Comparison of ENCODE assay signal across 9 mouse cellular contexts in genomic region chr19:33224181-33225001, GRCm38 (mm10).
DNase-seq lines count a peak whose midpoint lies in the region; ATAC-seq and TF ChIP-seq lines count a peak whose summit lies in the region.
"Had no signal": no experiment of that assay in that cellular context is flagged by ENCODE, and none has a peak within 500 bp of the region (broad histone marks: within the 10 kb centered on the region; RNA-seq: fewer than 3 reads in every experiment).

No protein-coding gene starts in this region.

- TF ChIP-seq POLR2A in cerebellum, adult 2 months (IDR thresholded peaks at IDR 0.05; ENCODE audit: borderline replicate concordance, insufficient read depth, low read length): peak; percentile 75; the same call in 1 of the 2 replicates
- TF ChIP-seq POLR2A in limb, embryonic 14.5 days (IDR thresholded peaks at IDR 0.05; ENCODE audit: borderline replicate concordance, extremely low read depth, insufficient read depth, insufficient read length): no peak
- no peak for TF ChIP-seq POLR2A in olfactory bulb, adult 2 months (IDR thresholded peaks at IDR 0.05; ENCODE audit: insufficient read depth, low read depth, low read length)

- H3K4me2 ChIP-seq in intestine, embryonic 16.5 days (ENCODE audit: low read depth, low read length): no peak overlapping the region
- no peak overlapping the region for H3K4me2 ChIP-seq in intestine, embryonic 15.5 days (replicated peaks)
- peak overlapping the region; percentile 39 for H3K4me2 ChIP-seq in forebrain, postnatal 0 days (ENCODE audit: low read depth)
- H3K4me2 ChIP-seq in kidney, embryonic 14.5 days (replicated peaks; ENCODE audit: low read depth, low read length): no peak overlapping the region
- H3K4me2 ChIP-seq in limb, embryonic 14.5 days (replicated peaks; ENCODE audit: low read depth, low read length, severe bottlenecking): 0 out of 2 replicates have a peak overlapping the region, but pooled peaks have one; percentile 11
- H3K4me2 ChIP-seq: liver, embryonic 15.5 days had no signal

- H3K36me3 ChIP-seq in intestine, embryonic 16.5 days (ENCODE audit: control insufficient read depth, insufficient read depth, low read length): no peaks in the 10 kb centered on the region
- no peaks in the 10 kb centered on the region for H3K36me3 ChIP-seq in intestine, embryonic 15.5 days
- H3K36me3 ChIP-seq in forebrain, postnatal 0 days (ENCODE audit: insufficient read depth): no peaks in the 10 kb centered on the region
- no peaks in the 10 kb centered on the region for H3K36me3 ChIP-seq in kidney, embryonic 14.5 days (ENCODE audit: control insufficient read depth, insufficient read depth, low read length)
- no peaks in the 10 kb centered on the region for H3K36me3 ChIP-seq in limb, embryonic 14.5 days (ENCODE audit: control insufficient read depth, insufficient read depth, low read length)
- H3K36me3 ChIP-seq: liver, embryonic 15.5 days had no signal

- no peak for TF ChIP-seq CTCF in cerebellum, adult 2 months (IDR thresholded peaks at IDR 0.05; ENCODE audit: borderline replicate concordance, insufficient read depth, low read depth, low read length)
- no peak for TF ChIP-seq CTCF in forebrain, postnatal 0 days (IDR thresholded peaks at IDR 0.05; ENCODE audit: low read depth)
- no peak for TF ChIP-seq CTCF in olfactory bulb, adult 2 months (IDR thresholded peaks at IDR 0.05; ENCODE audit: insufficient read depth, low read depth, low read length)

- peaks cover 21% of the 10 kb centered on the region for H3K4me1 ChIP-seq in intestine, embryonic 16.5 days (ENCODE audit: control insufficient read depth, insufficient read depth, low read length)
- peaks cover 22% of the 10 kb centered on the region for H3K4me1 ChIP-seq in intestine, embryonic 15.5 days (replicated peaks)
- H3K4me1 ChIP-seq in cerebellum, adult 2 months (ENCODE audit: control insufficient read depth, insufficient read depth, low read length): peaks cover 3% of the 10 kb centered on the region; the same call in 1 of the 2 replicates
- H3K4me1 ChIP-seq in forebrain, postnatal 0 days (ENCODE audit: insufficient read depth): peaks cover 3% of the 10 kb centered on the region
- peaks cover 19% of the 10 kb centered on the region for H3K4me1 ChIP-seq in kidney, embryonic 14.5 days (ENCODE audit: control insufficient read depth, insufficient read depth, low read length)
- H3K4me1 ChIP-seq in limb, embryonic 14.5 days (ENCODE audit: control insufficient read depth, insufficient read depth, low read length): peaks cover 6% of the 10 kb centered on the region
- peaks cover 10% of the 10 kb centered on the region for H3K4me1 ChIP-seq in olfactory bulb, adult 2 months (ENCODE audit: control insufficient read depth, insufficient read depth, low read length)

- 0 out of 2 replicates have a peak overlapping the region, but pooled peaks have one; percentile 31 for H3K27ac ChIP-seq in intestine, embryonic 16.5 days (ENCODE audit: low read length)
- no peak overlapping the region for H3K27ac ChIP-seq in intestine, embryonic 15.5 days
- peak overlapping the region; percentile 36 for H3K27ac ChIP-seq in cerebellum, adult 2 months (ENCODE audit: insufficient read depth, low read length)
- peak overlapping the region; percentile 42; the same call in 1 of the 2 replicates for H3K27ac ChIP-seq in forebrain, postnatal 0 days (ENCODE audit: low read depth, low read length)
- no peak overlapping the region for H3K27ac ChIP-seq in kidney, embryonic 14.5 days (ENCODE audit: low read depth, low read length)
- H3K27ac ChIP-seq in limb, embryonic 14.5 days (replicated peaks; ENCODE audit: low read depth, low read length): no peak overlapping the region
- peak overlapping the region; percentile 13 for H3K27ac ChIP-seq in olfactory bulb, adult 2 months (ENCODE audit: insufficient read depth, low read depth, low read length)
- H3K27ac ChIP-seq: liver, embryonic 15.5 days had no signal

- DNase-seq in cerebellum, adult 2 months: peak; percentile 75 to 91
- DNase-seq in forebrain, postnatal 0 days: peak; percentile 83
- DNase-seq in limb, embryonic 14.5 days (ENCODE audit: low spot score): peak; percentile 65
- DNase-seq in spleen, adult 18-20 months: no peak

- ATAC-seq in intestine, embryonic 16.5 days: 0 out of 2 replicates have a peak, but pooled peaks have one; percentile 19
- no peak for ATAC-seq in intestine, embryonic 15.5 days
- peak; percentile 95 for ATAC-seq in forebrain, postnatal 0 days
- peak; percentile 61 for ATAC-seq in kidney, embryonic 14.5 days (ENCODE audit: low FRiP score, low TSS enrichment)
- ATAC-seq in limb, embryonic 14.5 days (ENCODE audit: low FRiP score, low read depth): peak; percentile 68; the same call in 1 of the 2 replicates

- no peaks in the 10 kb centered on the region for H3K27me3 ChIP-seq in intestine, embryonic 16.5 days (replicated peaks; ENCODE audit: control insufficient read depth, insufficient read depth, low read length)
- H3K27me3 ChIP-seq in intestine, embryonic 15.5 days (replicated peaks): no peaks in the 10 kb centered on the region
- no peaks in the 10 kb centered on the region for H3K27me3 ChIP-seq in cerebellum, adult 2 months (ENCODE audit: control insufficient read depth, insufficient read depth, low read length)
- H3K27me3 ChIP-seq in forebrain, postnatal 0 days (ENCODE audit: insufficient read depth, low read length): no peaks in the 10 kb centered on the region
- H3K27me3 ChIP-seq in kidney, embryonic 14.5 days (ENCODE audit: control insufficient read depth, insufficient read depth, low read length): no peaks in the 10 kb centered on the region
- 0 out of 2 replicates have a peak, but pooled peaks cover 5% of the 10 kb centered on the region for H3K27me3 ChIP-seq in limb, embryonic 14.5 days (ENCODE audit: control insufficient read depth, insufficient read depth, low read length)
- H3K27me3 ChIP-seq: liver, embryonic 15.5 days had no signal

- H3K4me3 ChIP-seq in intestine, embryonic 16.5 days (ENCODE audit: low read length): no peak overlapping the region
- no peak overlapping the region for H3K4me3 ChIP-seq in intestine, embryonic 15.5 days (replicated peaks)
- H3K4me3 ChIP-seq in cerebellum, adult 2 months (replicated peaks; ENCODE audit: insufficient read depth, low read depth, low read length): peak overlapping the region; percentile 17
- no peak overlapping the region; the same call in 1 of the 2 replicates for H3K4me3 ChIP-seq in forebrain, postnatal 0 days (ENCODE audit: low read depth, low read length)
- H3K4me3 ChIP-seq in kidney, embryonic 14.5 days (ENCODE audit: low read length): no peak overlapping the region
- H3K4me3 ChIP-seq in limb, embryonic 14.5 days (replicated peaks; ENCODE audit: low read length): no peak overlapping the region
- no peak overlapping the region for H3K4me3 ChIP-seq in olfactory bulb, adult 2 months (ENCODE audit: insufficient read depth, low read depth, low read length)
- H3K4me3 ChIP-seq: liver, embryonic 15.5 days had no signal

- WGBS in intestine, embryonic 16.5 days: 56% methylated on average over 8 of the region's 8 CpGs
- 55% methylated on average over 8 of the region's 8 CpGs for WGBS in intestine, embryonic 15.5 days
- 31% methylated on average over 8 of the region's 8 CpGs for WGBS in cerebellum, adult 2 months
- 35% methylated on average over 8 of the region's 8 CpGs for WGBS in forebrain, postnatal 0 days
- 59% methylated on average over 8 of the region's 8 CpGs for WGBS in kidney, embryonic 14.5 days
- 59% methylated on average over 8 of the region's 8 CpGs for WGBS in limb, embryonic 14.5 days
- 35% methylated on average over 8 of the region's 8 CpGs for WGBS in olfactory bulb, adult 2 months

- no peak overlapping the region for H3K9ac ChIP-seq in intestine, embryonic 16.5 days (ENCODE audit: low read depth, low read length)
- H3K9ac ChIP-seq in intestine, embryonic 15.5 days: no peak overlapping the region
- peak overlapping the region; percentile 31; the same call in 1 of the 2 replicates for H3K9ac ChIP-seq in forebrain, postnatal 0 days
- H3K9ac ChIP-seq in kidney, embryonic 14.5 days (ENCODE audit: low read depth, low read length): no peak overlapping the region
- no peak overlapping the region for H3K9ac ChIP-seq in limb, embryonic 14.5 days (ENCODE audit: low read depth, low read length, severe bottlenecking)
- H3K9ac ChIP-seq: liver, embryonic 15.5 days had no signal

- no peaks in the 10 kb centered on the region for H3K9me3 ChIP-seq in intestine, embryonic 16.5 days (ENCODE audit: control insufficient read depth, low read length)
- H3K9me3 ChIP-seq in intestine, embryonic 15.5 days: no peaks in the 10 kb centered on the region
- no peaks in the 10 kb centered on the region for H3K9me3 ChIP-seq in forebrain, postnatal 0 days (ENCODE audit: low read length)
- no peaks in the 10 kb centered on the region for H3K9me3 ChIP-seq in kidney, embryonic 14.5 days (ENCODE audit: control insufficient read depth, low read length)
- H3K9me3 ChIP-seq in limb, embryonic 14.5 days (ENCODE audit: control insufficient read depth, low read length): no peaks in the 10 kb centered on the region
- H3K9me3 ChIP-seq: liver, embryonic 15.5 days had no signal

Comparison
In these comparisons a context has a peak if more than half of its experiments do, and no peak if none do; other contexts are left out.
1. H3K27ac ChIP-seq: peak in intestine, embryonic 16.5 days (single experiment), cerebellum, adult 2 months (single experiment), forebrain, postnatal 0 days (single experiment) and olfactory bulb, adult 2 months (single experiment); none in intestine, embryonic 15.5 days (single experiment), kidney, embryonic 14.5 days (single experiment) and limb, embryonic 14.5 days (single experiment).
2. H3K4me2 ChIP-seq: peak in forebrain, postnatal 0 days (single experiment) and limb, embryonic 14.5 days (single experiment); none in intestine, embryonic 16.5 days (single experiment), intestine, embryonic 15.5 days (single experiment) and kidney, embryonic 14.5 days (single experiment).
3. DNase-seq: peak in cerebellum, adult 2 months (2 of 2), forebrain, postnatal 0 days (single experiment) and limb, embryonic 14.5 days (single experiment); none in spleen, adult 18-20 months (0 of 2).